Mouse (Mus musculus) embryonic facial prominence, embryonic 13.5 days (tissue): ENCODE data around the gene Csdc2. TPM values are rescaled to one million over a fixed set of nuclear protein-coding genes. Genes with fewer than 3 reads are reported as not detected.

Experiments used
- ATAC-seq: fragments of 200-750 bp; cut with Nextera tagmentation; 2 replicates; pipeline ENCODE4 v1.8.0; 2017; ENCODE audit warnings: low read depth; ENCODE audit not compliant: insufficient number of reproducible peaks, insufficient read depth, low FRiP score, low TSS enrichment
- H3K27ac ChIP-seq: fragments of 300-500 bp; sonication (generic); 2 replicates; pipeline ENCODE4 v1.5.1; 2015; ENCODE audit warnings: moderate library complexity, mild to moderate bottlenecking, inconsistent platforms
- H3K27me3 ChIP-seq: fragments of 300-500 bp; sonication (generic); 2 replicates; pipeline ENCODE4 v1.6.1; 2015; ENCODE audit warnings: mild to moderate bottlenecking, inconsistent platforms
- H3K36me3 ChIP-seq: fragments of 300-500 bp; sonication (generic); 2 replicates; pipeline ENCODE4 v1.6.1; 2015; ENCODE audit warnings: mild to moderate bottlenecking, inconsistent platforms
- H3K4me1 ChIP-seq: fragments of 300-500 bp; sonication (generic); 2 replicates; pipeline ENCODE4 v1.6.1; 2015; ENCODE audit warnings: inconsistent platforms
- H3K4me2 ChIP-seq: fragments of 300-500 bp; sonication (generic); 2 replicates; pipeline ENCODE4 v1.6.1; 2015; ENCODE audit warnings: moderate library complexity, mild to moderate bottlenecking, inconsistent platforms
- H3K4me3 ChIP-seq: fragments of 300-500 bp; sonication (generic); 2 replicates; pipeline ENCODE4 v1.5.1; 2015; ENCODE audit warnings: mild to moderate bottlenecking, inconsistent platforms
- H3K9ac ChIP-seq: fragments of 300-500 bp; sonication (generic); 2 replicates; pipeline ENCODE4 v1.6.1; 2015; ENCODE audit warnings: mild to moderate bottlenecking, inconsistent platforms
- H3K9me3 ChIP-seq: fragments of 300-500 bp; sonication (generic); 2 replicates; pipeline ENCODE4 v1.6.1; 2016; ENCODE audit warnings: inconsistent platforms
- WGBS: fragments of 180-500 bp; shearing (Covaris S2); methylation state at CpG from one replicate; pipeline ENCODE4 v1.1.7; 2015; ENCODE audit warnings: mixed read lengths; 5-methylcytosine and 5-hydroxymethylcytosine counted together
- polyA plus RNA-seq: library from polyadenylated mRNA; unstranded; fragments of >200 nt; fragmentation: Nextera tagmentation; extraction: Ambion mirVana; gene quantifications from 2 replicates; pipeline ENCODE4 v1.2.1, GENCODE M21; 2015

Gene Csdc2
- polyA plus RNA-seq, 1 experiment from 2014 or later: 10.9 TPM

GRCm38 (mm10) chr15:81926446-81926822 is 10.1 kb upstream of the Csdc2 start:
- H3K4me3 ChIP-seq: peak overlapping the region; percentile 79
- H3K9ac ChIP-seq: 0 out of 2 replicates have a peak overlapping the region, but pooled peaks have one; percentile 27
- H3K36me3 ChIP-seq: peaks cover 15% of the 10 kb centered on the region; the same call in 1 of the 2 replicates
- peaks cover 19% of the 10 kb centered on the region for H3K4me1 ChIP-seq
- no peak for ATAC-seq
- H3K27me3 ChIP-seq: no peaks in the 10 kb centered on the region
- no peaks in the 10 kb centered on the region for H3K9me3 ChIP-seq
- peak overlapping the region; percentile 94 for H3K4me2 ChIP-seq
- 40% methylated on average over 9 of the region's 9 CpGs for WGBS
- H3K27ac ChIP-seq: peak overlapping the region; percentile 48; the same call in 1 of the 2 replicates

GRCm38 (mm10) chr15:81927741-81928140 is 8.8 kb upstream of the Csdc2 start:
- Histone ChIP-seq H3K27ac (no peak overlapping the region), H3K4me2 (no peak overlapping the region), H3K4me3 (no peak overlapping the region), H3K9me3 (no peaks in the 10 kb centered on the region), H3K4me1 (peaks cover 19% of the 10 kb centered on the region), H3K9ac (no peak overlapping the region), H3K36me3 (0 out of 2 replicates have a peak, but pooled peaks cover 9% of the 10 kb centered on the region), H3K27me3 (no peaks in the 10 kb centered on the region)
- 51% methylated on average over 4 of the region's 4 CpGs for WGBS
- no peak for ATAC-seq

- ATAC-seq: no peak
- no peak overlapping the region for H3K27ac ChIP-seq
- WGBS: 68% methylated on average over 11 of the region's 11 CpGs
Observed at GRCm38 (mm10) chr15:81928277-81928676, 8.3 kb upstream of the Csdc2 start.

GRCm38 (mm10) chr15:81932951-81933470 is 3.5 kb upstream of the Csdc2 start:
- Histone ChIP-seq H3K36me3 (no peaks in the 10 kb centered on the region), H3K27ac (no peak overlapping the region), H3K4me2 (no peak overlapping the region), H3K9me3 (no peaks in the 10 kb centered on the region), H3K9ac (no peak overlapping the region), H3K4me1 (peaks cover 18% of the 10 kb centered on the region), H3K27me3 (peaks cover 4% of the 10 kb centered on the region; the same call in 1 of the 2 replicates), H3K4me3 (no peak overlapping the region)
- 43% methylated on average over 12 of the region's 12 CpGs for WGBS
- ATAC-seq: no peak

More at GRCm38 (mm10) chr15:81928277-81928676, 8.3 kb upstream of the Csdc2 start:
- Histone ChIP-seq H3K4me1 (peaks cover 19% of the 10 kb centered on the region), H3K27me3 (no peaks in the 10 kb centered on the region), H3K4me3 (no peak overlapping the region), H3K9me3 (no peaks in the 10 kb centered on the region), H3K9ac (no peak overlapping the region), H3K36me3 (0 out of 2 replicates have a peak, but pooled peaks cover 7% of the 10 kb centered on the region), H3K4me2 (no peak overlapping the region)

GRCm38 (mm10) chr15:81933986-81934385 is 2.6 kb upstream of the Csdc2 start:
- Histone ChIP-seq H3K4me2 (no peak overlapping the region), H3K27ac (no peak overlapping the region), H3K9ac (no peak overlapping the region), H3K4me3 (no peak overlapping the region), H3K27me3 (peaks cover 4% of the 10 kb centered on the region; the same call in 1 of the 2 replicates), H3K36me3 (no peaks in the 10 kb centered on the region), H3K4me1 (peaks cover 21% of the 10 kb centered on the region), H3K9me3 (no peaks in the 10 kb centered on the region)
- no peak for ATAC-seq
- WGBS: 91% methylated on average over 1 of the region's 1 CpGs

- Histone ChIP-seq H3K36me3 (no peaks in the 10 kb centered on the region), H3K27ac (0 out of 2 replicates have a peak overlapping the region, but pooled peaks have one; percentile 2), H3K27me3 (peaks cover 4% of the 10 kb centered on the region; the same call in 1 of the 2 replicates), H3K4me1 (peaks cover 21% of the 10 kb centered on the region), H3K9me3 (no peaks in the 10 kb centered on the region), H3K9ac (peak overlapping the region; percentile 67), H3K4me3 (peak overlapping the region; percentile 51), H3K4me2 (peak overlapping the region; percentile 71)
- no peak for ATAC-seq
- WGBS: 54% methylated on average over 7 of the region's 7 CpGs
Observed at GRCm38 (mm10) chr15:81935869-81936637, 506 bp upstream of the Csdc2 start.

- Histone ChIP-seq H3K9ac (peak overlapping the region; percentile 67), H3K4me1 (peaks cover 21% of the 10 kb centered on the region), H3K36me3 (no peaks in the 10 kb centered on the region), H3K27ac (peak overlapping the region; percentile 2; the same call in 1 of the 2 replicates), H3K4me3 (peak overlapping the region; percentile 51), H3K9me3 (no peaks in the 10 kb centered on the region), H3K4me2 (peak overlapping the region; percentile 71), H3K27me3 (peaks cover 4% of the 10 kb centered on the region; the same call in 1 of the 2 replicates)
- 9% methylated on average over 19 of the region's 19 CpGs for WGBS
- ATAC-seq: no peak
Observed at GRCm38 (mm10) chr15:81937098-81937972, 776 bp downstream of the Csdc2 start.

GRCm38 (mm10) chr15:81938246-81938645 is 1.7 kb downstream of the Csdc2 start:
- Histone ChIP-seq H3K9me3 (no peaks in the 10 kb centered on the region), H3K4me3 (no peak overlapping the region), H3K4me1 (peaks cover 24% of the 10 kb centered on the region), H3K36me3 (no peaks in the 10 kb centered on the region), H3K9ac (no peak overlapping the region), H3K4me2 (peak overlapping the region; percentile 71), H3K27ac (no peak overlapping the region), H3K27me3 (peaks cover 4% of the 10 kb centered on the region; the same call in 1 of the 2 replicates)
- ATAC-seq: no peak
- WGBS: 30% methylated on average over 2 of the region's 2 CpGs

GRCm38 (mm10) chr15:81939157-81939715 is 2.7 kb downstream of the Csdc2 start:
- H3K4me2 ChIP-seq: no peak overlapping the region
- no peak overlapping the region for H3K27ac ChIP-seq
- 86% methylated on average over 10 of the region's 10 CpGs for WGBS
- peaks cover 4% of the 10 kb centered on the region; the same call in 1 of the 2 replicates for H3K27me3 ChIP-seq
- no peaks in the 10 kb centered on the region for H3K36me3 ChIP-seq
- ATAC-seq: no peak
- no peaks in the 10 kb centered on the region for H3K9me3 ChIP-seq
- H3K9ac ChIP-seq: no peak overlapping the region
- peaks cover 27% of the 10 kb centered on the region for H3K4me1 ChIP-seq
- no peak overlapping the region for H3K4me3 ChIP-seq

GRCm38 (mm10) chr15:81939774-81940173 is 3.2 kb downstream of the Csdc2 start:
- H3K9me3 ChIP-seq: no peaks in the 10 kb centered on the region
- 91% methylated on average over 4 of the region's 4 CpGs for WGBS
- no peak overlapping the region for H3K27ac ChIP-seq
- H3K9ac ChIP-seq: no peak overlapping the region
- ATAC-seq: no peak
- no peaks in the 10 kb centered on the region for H3K36me3 ChIP-seq
- peaks cover 4% of the 10 kb centered on the region; the same call in 1 of the 2 replicates for H3K27me3 ChIP-seq
- H3K4me2 ChIP-seq: no peak overlapping the region
- H3K4me3 ChIP-seq: no peak overlapping the region
- H3K4me1 ChIP-seq: peaks cover 27% of the 10 kb centered on the region

GRCm38 (mm10) chr15:81940219-81940618 is 3.7 kb downstream of the Csdc2 start:
- Histone ChIP-seq H3K4me3 (no peak overlapping the region), H3K27me3 (peaks cover 4% of the 10 kb centered on the region; the same call in 1 of the 2 replicates), H3K4me1 (peaks cover 27% of the 10 kb centered on the region), H3K36me3 (no peaks in the 10 kb centered on the region), H3K9me3 (no peaks in the 10 kb centered on the region), H3K27ac (no peak overlapping the region), H3K9ac (0 out of 2 replicates have a peak overlapping the region, but pooled peaks have one; percentile 11), H3K4me2 (no peak overlapping the region)
- no peak for ATAC-seq
- WGBS: 92% methylated on average over 5 of the region's 5 CpGs
